Mouse (Mus musculus) CH12.LX (cell line): ENCODE results near the gene Tm6sf2. TPM values are rescaled to one million over a fixed set of nuclear protein-coding genes. Genes with fewer than 3 reads are reported as not detected.

Source experiments
- DNase-seq: peaks from one replicate; pipeline ENCODE4 v3.0.0-alpha.2; 2013; ENCODE audit errors: extremely low read depth
- H3K27ac ChIP-seq: 2 replicates; pipeline ENCODE4 v1.5.1; 2012; ENCODE audit warnings: low read depth, mild to moderate bottlenecking, control low read depth, moderate library complexity; ENCODE audit not compliant: insufficient read depth
- H3K27me3 ChIP-seq: replicated peaks from 2 replicates; pipeline ENCODE3; 2012; ENCODE audit warnings: inconsistent platforms
- H3K36me3 ChIP-seq, 2 experiments: replicated peaks in 1 of 2; 2 replicates each; pipeline versions ENCODE3 to v1.6.1; 2012; ENCODE audit warnings: inconsistent platforms in 1 of 2, low read length in 1 of 2, mild to moderate bottlenecking in 1 of 2, mixed read lengths in 1 of 2, moderate library complexity in 1 of 2; ENCODE audit not compliant: control insufficient read depth in 1 of 2, insufficient read depth in 1 of 2
- H3K4me1 ChIP-seq, 2 experiments: 2 replicates each; pipeline ENCODE4 v1.6.1; 2012; ENCODE audit warnings: inconsistent platforms in 1 of 2, moderate library complexity in 1 of 2; ENCODE audit not compliant: insufficient read depth in 2 of 2, control insufficient read depth in 1 of 2
- H3K4me2 ChIP-seq: 2 replicates; pipeline ENCODE4 v1.6.1; 2012; ENCODE audit warnings: low read depth, mild to moderate bottlenecking, control low read depth; ENCODE audit not compliant: poor library complexity, insufficient read depth, severe bottlenecking
- H3K4me3 ChIP-seq, 3 experiments: fragments of 150-350 bp in 1 of 3; sonication (generic) in 1 of 3; replicated peaks in 1 of 3; 2 replicates each; pipeline versions ENCODE3 to v1.5.1; 2011 to 2012; ENCODE audit warnings: low read depth in 2 of 3, low read length in 2 of 3, mild to moderate bottlenecking in 2 of 3, moderate library complexity in 2 of 3, control low read depth in 1 of 3, improper control_type of control experiment in 1 of 3, inconsistent platforms in 1 of 3, mixed read lengths in 1 of 3; ENCODE audit not compliant: poor library complexity in 1 of 3
- H3K79me2 ChIP-seq: replicated peaks from 2 replicates; pipeline ENCODE4 v1.6.1; 2012; ENCODE audit warnings: mild to moderate bottlenecking, moderate library complexity; ENCODE audit not compliant: control insufficient read depth, poor library complexity, insufficient read depth, severe bottlenecking; ENCODE audit errors: extremely low read depth
- H3K9ac ChIP-seq: 2 replicates; pipeline ENCODE4 v1.6.1; 2012; ENCODE audit warnings: low read depth, mild to moderate bottlenecking, control low read depth, moderate library complexity; ENCODE audit not compliant: insufficient read depth
- H3K9me3 ChIP-seq: replicated peaks from 2 replicates; pipeline ENCODE3; 2012; ENCODE audit warnings: low read length, inconsistent platforms, mixed read lengths
- CHD1 ChIP-seq: IDR thresholded peaks from 2 replicates; pipeline ENCODE4 v1.6.1; 2012; ENCODE audit warnings: low read depth, low read length, improper control_type of control experiment, inconsistent platforms
- CHD2 ChIP-seq: IDR thresholded peaks from 2 replicates; pipeline ENCODE4 v1.6.1; 2011; ENCODE audit warnings: low read length, improper control_type of control experiment
- E2F4 ChIP-seq: IDR thresholded peaks from 2 replicates; pipeline ENCODE4 v1.6.1; 2011; ENCODE audit warnings: low read depth, low read length, improper control_type of control experiment; ENCODE audit not compliant: insufficient replicate concordance
- ETS1 ChIP-seq: conservative IDR thresholded peaks from 2 replicates; pipeline ENCODE4 v1.6.1; 2012; ENCODE audit warnings: low read depth, mild to moderate bottlenecking, inconsistent platforms, low read length, improper control_type of control experiment, moderate library complexity
- GABPA ChIP-seq: IDR thresholded peaks from 2 replicates; pipeline ENCODE4 v1.6.1; 2012; ENCODE audit warnings: low read depth, low read length, improper control_type of control experiment, inconsistent platforms; ENCODE audit not compliant: insufficient replicate concordance
- HCFC1 ChIP-seq: IDR thresholded peaks from 2 replicates; pipeline ENCODE4 v1.6.1; 2012; ENCODE audit warnings: low read depth, mild to moderate bottlenecking, inconsistent platforms, low read length, improper control_type of control experiment
- JUN ChIP-seq: IDR thresholded peaks from 2 replicates; pipeline ENCODE4 v1.6.1; 2011; ENCODE audit warnings: low read depth, mild to moderate bottlenecking, low read length, improper control_type of control experiment, moderate library complexity; ENCODE audit not compliant: insufficient read depth
- KAT2A ChIP-seq: IDR thresholded peaks from 2 replicates; pipeline ENCODE4 v1.6.1; 2012; ENCODE audit warnings: low read length, improper control_type of control experiment, inconsistent platforms; ENCODE audit not compliant: insufficient replicate concordance
- MAFK ChIP-seq: IDR thresholded peaks from 2 replicates; pipeline ENCODE4 v1.6.1; 2011; ENCODE audit warnings: low read length, improper control_type of control experiment; ENCODE audit not compliant: insufficient replicate concordance
- MEF2A ChIP-seq: IDR thresholded peaks from 2 replicates; pipeline ENCODE4 v1.6.1; 2014; ENCODE audit warnings: low read depth, mild to moderate bottlenecking, inconsistent platforms, low read length, improper control_type of control experiment, borderline replicate concordance
- MYC ChIP-seq: IDR thresholded peaks from 2 replicates; pipeline ENCODE4 v1.6.1; 2011; ENCODE audit warnings: low read depth, mild to moderate bottlenecking, improper control_type of control experiment, low read length
- NRF1 ChIP-seq: IDR thresholded peaks from 2 replicates; pipeline ENCODE4 v1.6.1; 2014; ENCODE audit warnings: low read depth, mild to moderate bottlenecking, inconsistent platforms, low read length, improper control_type of control experiment, moderate library complexity
- POLR2A ChIP-seq: IDR thresholded peaks from 2 replicates; pipeline ENCODE4 v1.6.1; 2011; ENCODE audit warnings: low read depth, mild to moderate bottlenecking, improper control_type of control experiment, low read length
- TCF12 ChIP-seq: IDR thresholded peaks from 2 replicates; pipeline ENCODE4 v1.6.1; 2014; ENCODE audit warnings: low read depth, mild to moderate bottlenecking, inconsistent platforms, low read length, improper control_type of control experiment
- USF2 ChIP-seq: conservative IDR thresholded peaks from 2 replicates; pipeline ENCODE4 v1.6.1; 2011; ENCODE audit warnings: low read depth, low read length, improper control_type of control experiment
- ZC3H11A ChIP-seq: IDR thresholded peaks from 2 replicates; pipeline ENCODE4 v1.6.1; 2012; ENCODE audit warnings: low read depth, mild to moderate bottlenecking, inconsistent platforms, low read length, improper control_type of control experiment
- ZMIZ1 ChIP-seq: IDR thresholded peaks from 2 replicates; pipeline ENCODE4 v1.6.1; 2012; ENCODE audit warnings: low read depth, mild to moderate bottlenecking, inconsistent platforms, low read length, improper control_type of control experiment
- ZNF384 ChIP-seq: IDR thresholded peaks from 2 replicates; pipeline ENCODE4 v1.6.1; 2012; ENCODE audit warnings: low read depth, low read length, improper control_type of control experiment, inconsistent platforms
- dilution Hi-C: fragments of 300-500 bp; cut with MboI; formaldehyde crosslinking; loops from 2 replicates; pipeline ENCODE4 v1.14.3; 2020; ENCODE audit warnings: low sequenced_read_pairs; ENCODE audit not compliant: extremely low pct_unique_long_range_greater_than_20kb, extremely low pct_ligation_motif_present
- in situ Hi-C: fragments of 300-500 bp; cut with MboI; formaldehyde crosslinking; loops from 3 replicates; pipeline ENCODE4 v1.14.3; 2019; ENCODE audit warnings: low sequenced_read_pairs, low pct_ligation_motif_present, low pct_unique_long_range_greater_than_20kb, mixed read lengths
- polyA plus RNA-seq: library from polyadenylated mRNA; unstranded; fragments of >175 nt; gene quantifications from 2 replicates; pipeline ENCODE4 v1.2.1, GENCODE M21; 2012; ENCODE audit warnings: low read depth; ENCODE audit not compliant: insufficient read length
- total RNA-seq, 2 experiments: library from RNA; depleted of rRNA; stranded (reverse); fragments of 300-350 nt in 1 of 2; fragments of >200 nt in 1 of 2; gene quantifications; 2 replicates each; pipeline ENCODE4 v1.2.3; 2012 to 2014

Gene Tm6sf2
- total and polyA plus RNA-seq, 3 experiments = 0.40 to 2.6 (median 1.9) TPM

GRCm38 (mm10) chr8:70092786-70093185, 20.1 kb downstream of the Tm6sf2 start:
- Histone ChIP-seq H3K4me3 (no peak overlapping the region), H3K27ac (no peak overlapping the region), H3K27me3 (no peaks in the 10 kb centered on the region), H3K36me3 (peaks cover 2 to 50% of the 10 kb centered on the region in 2 experiments), H3K79me2 (no peaks in the 10 kb centered on the region)
- in situ Hi-C loops = no loop called here
- no peak for DNase-seq
- TF ChIP-seq CHD2 (no peak), MAFK (no peak), ZNF384 (no peak), GABPA (no peak), ZC3H11A (no peak)
- TF ChIP-seq, all 38 proteins: peak for 0
- dilution Hi-C loops = no loop called here
- H3K9ac ChIP-seq = no peak overlapping the region
- H3K9me3 ChIP-seq = peaks cover 2% of the 10 kb centered on the region
- H3K4me2 ChIP-seq = no peak overlapping the region
- H3K4me1 ChIP-seq = no peaks in the 10 kb centered on the region

- in situ Hi-C loops = no loop called here
- no peak for TF ChIP-seq CHD1
- TF ChIP-seq GABPA = no peak
- no peak for TF ChIP-seq ZMIZ1
- TF ChIP-seq E2F4 = no peak
- TF ChIP-seq POLR2A = no peak
- no peak for TF ChIP-seq ZNF384
- TF ChIP-seq MEF2A = no peak
- no peak for TF ChIP-seq CHD2
- no peak for TF ChIP-seq USF2
- no peak for TF ChIP-seq NRF1
- TF ChIP-seq TCF12 = no peak
- no peak for TF ChIP-seq ETS1
- no peak for TF ChIP-seq MYC
- no peak for TF ChIP-seq HCFC1
- no peak for TF ChIP-seq KAT2A
- no peak for TF ChIP-seq JUN
- dilution Hi-C loops = no loop called here
- Histone ChIP-seq H3K4me3 (no peak overlapping the region), H3K4me2 (no peak overlapping the region), H3K9me3 (no peaks in the 10 kb centered on the region), H3K36me3 (peaks cover 2 to 85% of the 10 kb centered on the region in 2 experiments), H3K27ac (no peak overlapping the region), H3K4me1 (peaks cover 0 to 3% of the 10 kb centered on the region in 2 experiments; a peak in 2 of 4 replicates), H3K79me2 (no peaks in the 10 kb centered on the region), H3K27me3 (no peaks in the 10 kb centered on the region), H3K9ac (no peak overlapping the region)
- no peak for DNase-seq
Measured at GRCm38 (mm10) chr8:70099276-70099675, 26.6 kb downstream of the Tm6sf2 start.
